Mouse (Mus musculus): ENCODE results near the gene Mrpl23.

GRCm38 (mm10) chr7:142572992-142573391, 40.5 kb downstream of the Mrpl23 start:
- TF ChIP-seq CTCF (IDR thresholded peaks at IDR 0.05; ENCODE audit: low read depth) (no peak), EP300 (IDR thresholded peaks at IDR 0.05; ENCODE audit: low read depth) (no peak)

Data from liver, embryonic 14.5 days (tissue).